Mouse (Mus musculus): Measurements from ENCODE around the gene Josd1. TPM values are rescaled to one million over a fixed set of nuclear protein-coding genes. Genes with fewer than 3 reads are reported as not detected.
"Not testable (repeated sequence)": the region's sequence is repeated elsewhere in the genome, so short reads cannot be mapped to it uniquely, and the experiment has no call there.

Josd1 gene
- polyA plus RNA-seq, 1 experiment from 2014 or later, result 19.0 TPM

DNA sequence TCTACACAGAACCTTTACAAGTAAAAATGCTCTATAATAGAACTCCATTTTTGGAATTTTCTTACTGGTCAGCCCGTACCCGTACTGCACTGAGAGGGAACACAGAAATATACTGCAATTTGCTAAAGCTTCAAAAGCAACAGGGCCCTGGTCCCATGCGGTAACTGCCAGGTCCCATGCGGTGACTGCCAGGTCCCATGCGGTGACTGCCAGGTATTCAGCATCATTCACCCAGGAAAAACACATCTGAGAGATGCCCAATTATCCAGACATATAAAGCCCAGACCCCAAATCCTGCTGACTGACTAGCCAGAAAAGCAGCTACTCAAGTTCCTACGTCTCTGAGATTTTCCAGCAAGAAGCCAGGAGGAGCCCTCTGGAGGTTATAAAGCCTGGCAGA lies 3.1 kb downstream of the Josd1 start:
- Histone ChIP-seq H3K4me3 (replicated peaks; ENCODE audit: low read depth, low read length) (peak overlapping the region; percentile 88), H3K27me3 (ENCODE audit: insufficient read depth, low read length) (no peaks in the 10 kb centered on the region), H3K4me1 (replicated peaks; ENCODE audit: insufficient read depth, low read length) (peaks cover 41% of the 10 kb centered on the region), H3K36me3 (ENCODE audit: insufficient read depth, low read length) (no peaks in the 10 kb centered on the region), H3K27ac (no peak overlapping the region), H3K9ac (ENCODE audit: low read depth, low read length) (no peak overlapping the region; the same call in 1 of the 2 replicates), H3K9me3 (replicated peaks; ENCODE audit: low read length) (no peaks in the 10 kb centered on the region), H3K4me2 (ENCODE audit: low read length) (peak overlapping the region; percentile 78)
- ATAC-seq (replicated peaks; ENCODE audit: low FRiP score, low read depth) (no peak), DNase-seq (ENCODE audit: low spot score) (no peak)
- no peak for TF ChIP-seq CTCF (IDR thresholded peaks at IDR 0.05; ENCODE audit: low read depth)
- WGBS, result 73% methylated on average over 6 of the region's 6 CpGs

GRCm38 (mm10) chr15:79683707-79684465 lies 3.8 kb downstream of the Josd1 start:
- H3K36me3 ChIP-seq (ENCODE audit: insufficient read depth, low read length), result no peaks in the 10 kb centered on the region
- no peak overlapping the region for H3K27ac ChIP-seq
- no peak overlapping the region for H3K9ac ChIP-seq (ENCODE audit: low read depth, low read length)
- H3K4me1 ChIP-seq (replicated peaks; ENCODE audit: insufficient read depth, low read length), result peaks cover 39% of the 10 kb centered on the region
- WGBS, result 55% methylated on average over 19 of the region's 19 CpGs
- H3K4me2 ChIP-seq (ENCODE audit: low read length), result peak overlapping the region; percentile 78
- no peaks in the 10 kb centered on the region for H3K9me3 ChIP-seq (replicated peaks; ENCODE audit: low read length)
- DNase-seq (ENCODE audit: low spot score), result no peak
- H3K4me3 ChIP-seq (replicated peaks; ENCODE audit: low read depth, low read length), result peak overlapping the region; percentile 88
- no peaks in the 10 kb centered on the region for H3K27me3 ChIP-seq (ENCODE audit: insufficient read depth, low read length)
- ATAC-seq (replicated peaks; ENCODE audit: low FRiP score, low read depth), result no peak
- TF ChIP-seq CTCF (IDR thresholded peaks at IDR 0.05; ENCODE audit: low read depth), result no peak

- Histone ChIP-seq H3K9ac (ENCODE audit: low read depth, low read length) (0 out of 2 replicates have a peak overlapping the region, but pooled peaks have one; percentile 23), H3K4me3 (replicated peaks; ENCODE audit: low read depth, low read length) (no peak overlapping the region), H3K27me3 (ENCODE audit: insufficient read depth, low read length) (no peaks in the 10 kb centered on the region), H3K27ac (no peak overlapping the region; the same call in 1 of the 2 replicates), H3K4me2 (ENCODE audit: low read length) (peak overlapping the region; percentile 25; the same call in 1 of the 2 replicates), H3K36me3 (ENCODE audit: insufficient read depth, low read length) (no peaks in the 10 kb centered on the region), H3K9me3 (replicated peaks; ENCODE audit: low read length) (no peaks in the 10 kb centered on the region), H3K4me1 (replicated peaks; ENCODE audit: insufficient read depth, low read length) (peaks cover 36% of the 10 kb centered on the region)
- TF ChIP-seq CTCF (IDR thresholded peaks at IDR 0.05; ENCODE audit: low read depth), result no peak
- ATAC-seq (replicated peaks; ENCODE audit: low FRiP score, low read depth) (no peak), DNase-seq (ENCODE audit: low spot score) (no peak)
- WGBS, result 58% methylated on average over 6 of the region's 6 CpGs
Observed at GRCm38 (mm10) chr15:79683146-79683545, 4.6 kb downstream of the Josd1 start.

- peaks cover under 1% of the 10 kb centered on the region; the same call in 1 of the 2 replicates for H3K36me3 ChIP-seq (ENCODE audit: insufficient read depth, low read length)
Observed at GRCm38 (mm10) chr15:79681973-79682372, 5.7 kb downstream of the Josd1 start.

DNA sequence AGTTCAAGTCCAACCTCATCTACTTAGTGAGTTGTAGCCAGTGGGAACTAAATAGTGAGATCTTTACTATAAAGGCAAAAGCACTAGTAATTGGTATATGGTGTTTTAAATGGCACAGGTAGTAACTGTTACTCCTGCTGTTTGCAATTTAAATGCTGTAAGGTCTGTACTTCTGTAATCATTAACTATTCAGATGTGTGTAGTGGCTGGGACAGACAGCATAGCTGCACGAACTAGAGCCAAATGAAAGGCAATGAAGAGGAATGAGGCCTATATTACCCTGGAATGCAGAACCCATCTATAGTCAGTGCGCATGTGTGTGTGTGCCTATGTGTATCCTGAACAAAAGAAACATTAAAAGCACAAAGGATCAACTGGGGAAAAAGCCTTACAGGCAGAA lies 9.8 kb downstream of the Josd1 start:
- H3K4me1 ChIP-seq (replicated peaks; ENCODE audit: insufficient read depth, low read length), result 0 out of 2 replicates have a peak, but pooled peaks cover 5% of the 10 kb centered on the region
- DNase-seq (ENCODE audit: low spot score) (no peak), ATAC-seq (replicated peaks; ENCODE audit: low FRiP score, low read depth) (no peak; the same call in 1 of the 2 replicates)
- no peak overlapping the region for H3K9ac ChIP-seq (ENCODE audit: low read depth, low read length)
- H3K36me3 ChIP-seq (ENCODE audit: insufficient read depth, low read length), result peaks cover 26% of the 10 kb centered on the region
- no peak overlapping the region for H3K4me2 ChIP-seq (ENCODE audit: low read length)
- H3K4me3 ChIP-seq (replicated peaks; ENCODE audit: low read depth, low read length), result no peak overlapping the region
- no peak for TF ChIP-seq CTCF (IDR thresholded peaks at IDR 0.05; ENCODE audit: low read depth)
- H3K9me3 ChIP-seq (replicated peaks; ENCODE audit: low read length), result no peaks in the 10 kb centered on the region
- H3K27ac ChIP-seq, result peak overlapping the region; percentile 60; the same call in 1 of the 2 replicates
- 65% methylated on average over 2 of the region's 2 CpGs for WGBS
- no peaks in the 10 kb centered on the region for H3K27me3 ChIP-seq (ENCODE audit: insufficient read depth, low read length)

More at GRCm38 (mm10) chr15:79681973-79682372, 5.7 kb downstream of the Josd1 start:
- Histone ChIP-seq H3K4me3 (replicated peaks; ENCODE audit: low read depth, low read length) (no peak overlapping the region), H3K27ac (no peak overlapping the region), H3K27me3 (ENCODE audit: insufficient read depth, low read length) (no peaks in the 10 kb centered on the region), H3K4me2 (ENCODE audit: low read length) (no peak overlapping the region), H3K9ac (ENCODE audit: low read depth, low read length) (no peak overlapping the region), H3K9me3 (replicated peaks; ENCODE audit: low read length) (no peaks in the 10 kb centered on the region), H3K4me1 (replicated peaks; ENCODE audit: insufficient read depth, low read length) (peaks cover 36% of the 10 kb centered on the region)
- WGBS, result 94% methylated on average over 4 of the region's 4 CpGs
- no peak for TF ChIP-seq CTCF (IDR thresholded peaks at IDR 0.05; ENCODE audit: low read depth)
- DNase-seq (ENCODE audit: low spot score) (no peak), ATAC-seq (replicated peaks; ENCODE audit: low FRiP score, low read depth) (no peak; the same call in 1 of the 2 replicates)

- not testable (repeated sequence) for H3K9ac ChIP-seq (ENCODE audit: low read depth, low read length); H3K27me3 ChIP-seq (ENCODE audit: insufficient read depth, low read length); DNase-seq (ENCODE audit: low spot score); H3K27ac ChIP-seq; ATAC-seq (replicated peaks; ENCODE audit: low FRiP score, low read depth); H3K9me3 ChIP-seq (replicated peaks; ENCODE audit: low read length); H3K4me1 ChIP-seq (replicated peaks; ENCODE audit: insufficient read depth, low read length)
- H3K4me2 ChIP-seq (ENCODE audit: low read length), result peak overlapping the region; percentile 82
- H3K36me3 ChIP-seq (ENCODE audit: insufficient read depth, low read length), result peaks cover 35% of the 10 kb centered on the region
- 77% methylated on average over 11 of the region's 11 CpGs for WGBS
- 0 out of 2 replicates have a peak overlapping the region, but pooled peaks have one; percentile 85 for H3K4me3 ChIP-seq (replicated peaks; ENCODE audit: low read depth, low read length)
Observed at GRCm38 (mm10) chr15:79671828-79672348, 15.8 kb downstream of the Josd1 start.

Data from kidney, postnatal 0 days (tissue).